Mouse (Mus musculus) heart, adult 2 months (tissue): ENCODE measurements around the gene Lingo2.

Source experiments
- CTCF ChIP-seq: fragments of 200-600 bp; IDR thresholded peaks from 2 replicates; pipeline ENCODE4 v1.8.1; 2022; ENCODE audit warnings: antibody characterized with exemption, mild to moderate bottlenecking, moderate library complexity
- EP300 ChIP-seq: fragments of 200-500 bp; IDR thresholded peaks from 2 replicates; pipeline ENCODE4 v1.6.1; 2011; ENCODE audit warnings: low read depth, low read length, control low read depth; ENCODE audit not compliant: insufficient read depth
- POLR2A ChIP-seq: fragments of 200-500 bp; IDR thresholded peaks from 2 replicates; pipeline ENCODE4 v1.6.1; 2011; ENCODE audit warnings: mild to moderate bottlenecking, low read depth, low read length, control low read depth; ENCODE audit not compliant: insufficient read depth

GRCm38 (mm10) chr4:35746693-35747092, 1204.9 kb downstream of the Lingo2 start:
- TF ChIP-seq CTCF (no peak), POLR2A (no peak), EP300 (no peak)
